Mouse (Mus musculus): ENCODE data around the gene Vdac2. TPM values are rescaled to one million over a fixed set of nuclear protein-coding genes. Genes with fewer than 3 reads are reported as not detected.
A peak's percentile ranks its signal among the peaks of the same experiment; 100 is the strongest.

Vdac2 gene
- polyA plus RNA-seq, 1 experiment from 2014 or later: 313 TPM

GRCm38 (mm10) chr14:21851996-21852791, 27.2 kb downstream of the Vdac2 start:
- 79% methylated on average over 16 of the region's 16 CpGs for whole genome bisulfite sequencing
- Histone ChIP-seq H3K36me3 (ENCODE audit: control insufficient read depth, insufficient read depth, low read length) (no peaks in the 10 kb centered on the region), H3K27me3 (ENCODE audit: control insufficient read depth, insufficient read depth, low read length) (no peaks in the 10 kb centered on the region), H3K4me3 (ENCODE audit: low read depth, low read length) (no peak overlapping the region), H3K27ac (replicated peaks; ENCODE audit: low read depth, low read length) (no peak overlapping the region), H3K4me1 (ENCODE audit: control insufficient read depth, insufficient read depth, low read length) (peaks cover 23% of the 10 kb centered on the region), H3K9ac (ENCODE audit: low read length) (no peak overlapping the region), H3K4me2 (ENCODE audit: low read depth, severe bottlenecking) (no peak overlapping the region), H3K9me3 (ENCODE audit: control insufficient read depth, low read length) (no peaks in the 10 kb centered on the region)
- ATAC-seq (ENCODE audit: insufficient number of reproducible peaks, low FRiP score, low TSS enrichment, low read depth) (no peak), DNase-seq (ENCODE audit: low spot score) (no peak)

- Histone ChIP-seq H3K9ac (ENCODE audit: low read length) (0 out of 2 replicates have a peak overlapping the region, but pooled peaks have one; percentile 43), H3K4me1 (ENCODE audit: control insufficient read depth, insufficient read depth, low read length) (peaks cover 20% of the 10 kb centered on the region)
- 8% methylated on average over 17 of the region's 17 CpGs for WGBS
Observed at GRCm38 (mm10) chr14:21853456-21854109, 28.5 kb downstream of the Vdac2 start.

DNA sequence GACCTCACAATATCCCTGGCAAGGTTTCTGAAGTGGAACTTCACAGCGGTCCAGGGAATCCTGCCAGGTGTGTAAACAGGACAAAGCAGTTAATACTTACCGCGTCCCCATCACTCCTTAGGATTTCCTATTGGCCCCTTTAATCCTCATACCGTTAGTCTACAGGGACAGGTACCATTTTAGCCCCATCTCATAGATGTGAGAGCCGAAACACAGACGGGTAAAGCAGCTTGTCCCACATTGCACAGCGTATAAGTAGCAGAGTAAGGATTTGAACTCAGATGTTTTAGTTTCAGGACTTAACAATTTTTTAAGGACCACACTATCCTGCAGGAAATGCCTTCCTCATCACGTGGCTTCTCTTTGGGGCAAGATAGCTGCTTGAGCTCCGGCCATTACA, 29.2 kb downstream of the Vdac2 start:
- 83% methylated on average over 9 of the region's 9 CpGs for WGBS
- Histone ChIP-seq H3K36me3 (ENCODE audit: control insufficient read depth, insufficient read depth, low read length) (no peaks in the 10 kb centered on the region), H3K9me3 (ENCODE audit: control insufficient read depth, low read length) (no peaks in the 10 kb centered on the region), H3K27me3 (ENCODE audit: control insufficient read depth, insufficient read depth, low read length) (no peaks in the 10 kb centered on the region), H3K4me1 (ENCODE audit: control insufficient read depth, insufficient read depth, low read length) (peaks cover 20% of the 10 kb centered on the region), H3K4me2 (ENCODE audit: low read depth, severe bottlenecking) (no peak overlapping the region), H3K4me3 (ENCODE audit: low read depth, low read length) (no peak overlapping the region), H3K9ac (ENCODE audit: low read length) (no peak overlapping the region), H3K27ac (replicated peaks; ENCODE audit: low read depth, low read length) (no peak overlapping the region)
- ATAC-seq (ENCODE audit: insufficient number of reproducible peaks, low FRiP score, low TSS enrichment, low read depth): no peak
- DNase-seq (ENCODE audit: low spot score): no peak

More at GRCm38 (mm10) chr14:21853456-21854109, 28.5 kb downstream of the Vdac2 start:
- no peak overlapping the region for H3K27ac ChIP-seq (replicated peaks; ENCODE audit: low read depth, low read length)
- no peak overlapping the region for H3K4me3 ChIP-seq (ENCODE audit: low read depth, low read length)
- no peaks in the 10 kb centered on the region for H3K36me3 ChIP-seq (ENCODE audit: control insufficient read depth, insufficient read depth, low read length)
- H3K4me2 ChIP-seq (ENCODE audit: low read depth, severe bottlenecking): peak overlapping the region; percentile 42; the same call in 1 of the 2 replicates
- ATAC-seq (ENCODE audit: insufficient number of reproducible peaks, low FRiP score, low TSS enrichment, low read depth): no peak
- H3K27me3 ChIP-seq (ENCODE audit: control insufficient read depth, insufficient read depth, low read length): no peaks in the 10 kb centered on the region
- no peaks in the 10 kb centered on the region for H3K9me3 ChIP-seq (ENCODE audit: control insufficient read depth, low read length)
- peak; percentile 86 for DNase-seq (ENCODE audit: low spot score)

GRCm38 (mm10) chr14:21855961-21856360, 30.9 kb downstream of the Vdac2 start:
- no peak for ATAC-seq (ENCODE audit: insufficient number of reproducible peaks, low FRiP score, low TSS enrichment, low read depth)
- H3K4me2 ChIP-seq (ENCODE audit: low read depth, severe bottlenecking): no peak overlapping the region
- no peak overlapping the region for H3K9ac ChIP-seq (ENCODE audit: low read length)
- peaks cover 10% of the 10 kb centered on the region; the same call in 1 of the 2 replicates for H3K4me1 ChIP-seq (ENCODE audit: control insufficient read depth, insufficient read depth, low read length)
- no peak for DNase-seq (ENCODE audit: low spot score)
- no peaks in the 10 kb centered on the region for H3K27me3 ChIP-seq (ENCODE audit: control insufficient read depth, insufficient read depth, low read length)
- H3K4me3 ChIP-seq (ENCODE audit: low read depth, low read length): no peak overlapping the region
- H3K9me3 ChIP-seq (ENCODE audit: control insufficient read depth, low read length): no peaks in the 10 kb centered on the region
- no peaks in the 10 kb centered on the region for H3K36me3 ChIP-seq (ENCODE audit: control insufficient read depth, insufficient read depth, low read length)
- H3K27ac ChIP-seq (replicated peaks; ENCODE audit: low read depth, low read length): no peak overlapping the region
- WGBS: 34% methylated on average over 3 of the region's 3 CpGs

GRCm38 (mm10) chr14:21856886-21857285, 31.8 kb downstream of the Vdac2 start:
- no peaks in the 10 kb centered on the region for H3K27me3 ChIP-seq (ENCODE audit: control insufficient read depth, insufficient read depth, low read length)
- DNase-seq (ENCODE audit: low spot score) (no peak), ATAC-seq (ENCODE audit: insufficient number of reproducible peaks, low FRiP score, low TSS enrichment, low read depth) (no peak)
- H3K27ac ChIP-seq (replicated peaks; ENCODE audit: low read depth, low read length): no peak overlapping the region
- H3K4me2 ChIP-seq (ENCODE audit: low read depth, severe bottlenecking): no peak overlapping the region
- no peak overlapping the region for H3K4me3 ChIP-seq (ENCODE audit: low read depth, low read length)
- 82% methylated on average over 14 of the region's 14 CpGs for WGBS
- no peaks in the 10 kb centered on the region for H3K36me3 ChIP-seq (ENCODE audit: control insufficient read depth, insufficient read depth, low read length)
- H3K9me3 ChIP-seq (ENCODE audit: control insufficient read depth, low read length): no peaks in the 10 kb centered on the region
- H3K9ac ChIP-seq (ENCODE audit: low read length): no peak overlapping the region
- H3K4me1 ChIP-seq (ENCODE audit: control insufficient read depth, insufficient read depth, low read length): peaks cover 10% of the 10 kb centered on the region; the same call in 1 of the 2 replicates

- H3K27ac ChIP-seq (replicated peaks; ENCODE audit: low read depth, low read length): 0 out of 2 replicates have a peak overlapping the region, but pooled peaks have one; percentile 0
- H3K9ac ChIP-seq (ENCODE audit: low read length): no peak overlapping the region
- no peak overlapping the region for H3K4me2 ChIP-seq (ENCODE audit: low read depth, severe bottlenecking)
- ATAC-seq (ENCODE audit: insufficient number of reproducible peaks, low FRiP score, low TSS enrichment, low read depth) (peak; percentile 89), DNase-seq (ENCODE audit: low spot score) (peak; percentile 78)
- H3K27me3 ChIP-seq (ENCODE audit: control insufficient read depth, insufficient read depth, low read length): no peaks in the 10 kb centered on the region
- no peaks in the 10 kb centered on the region for H3K9me3 ChIP-seq (ENCODE audit: control insufficient read depth, low read length)
- WGBS: 8% methylated on average over 7 of the region's 7 CpGs
- no peaks in the 10 kb centered on the region for H3K36me3 ChIP-seq (ENCODE audit: control insufficient read depth, insufficient read depth, low read length)
- H3K4me1 ChIP-seq (ENCODE audit: control insufficient read depth, insufficient read depth, low read length): peaks cover 9% of the 10 kb centered on the region
- no peak overlapping the region for H3K4me3 ChIP-seq (ENCODE audit: low read depth, low read length)
Observed at GRCm38 (mm10) chr14:21866291-21866690, 41.3 kb downstream of the Vdac2 start.

DNA sequence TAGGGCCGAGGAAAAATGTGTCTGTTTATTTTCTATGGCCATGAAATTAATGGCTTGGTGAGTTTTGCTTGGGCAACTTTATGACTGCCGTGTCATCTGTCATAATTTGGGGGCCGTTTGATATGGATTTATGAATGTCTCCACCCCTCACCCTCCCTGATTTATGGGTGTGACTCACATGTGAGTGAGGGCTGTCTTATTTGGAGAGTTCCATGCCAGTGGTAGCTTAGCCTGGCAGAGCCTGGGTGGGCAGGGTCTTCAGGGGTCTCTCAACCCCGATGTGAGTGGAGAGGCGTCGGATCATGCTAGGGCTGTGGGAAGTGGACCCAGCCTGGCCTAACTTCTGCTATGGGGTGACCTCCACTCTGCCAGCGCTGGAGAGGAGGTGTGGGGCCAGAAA, 41.8 kb downstream of the Vdac2 start:
- Histone ChIP-seq H3K4me3 (ENCODE audit: low read depth, low read length) (no peak overlapping the region), H3K9ac (ENCODE audit: low read length) (no peak overlapping the region), H3K27ac (replicated peaks; ENCODE audit: low read depth, low read length) (no peak overlapping the region), H3K9me3 (ENCODE audit: control insufficient read depth, low read length) (no peaks in the 10 kb centered on the region), H3K36me3 (ENCODE audit: control insufficient read depth, insufficient read depth, low read length) (no peaks in the 10 kb centered on the region), H3K27me3 (ENCODE audit: control insufficient read depth, insufficient read depth, low read length) (no peaks in the 10 kb centered on the region), H3K4me1 (ENCODE audit: control insufficient read depth, insufficient read depth, low read length) (peaks cover 9% of the 10 kb centered on the region), H3K4me2 (ENCODE audit: low read depth, severe bottlenecking) (no peak overlapping the region)
- DNase-seq (ENCODE audit: low spot score): peak; percentile 66
- ATAC-seq (ENCODE audit: insufficient number of reproducible peaks, low FRiP score, low TSS enrichment, low read depth): peak; percentile 55; the same call in 1 of the 2 replicates
- WGBS: 33% methylated on average over 7 of the region's 7 CpGs

DNA sequence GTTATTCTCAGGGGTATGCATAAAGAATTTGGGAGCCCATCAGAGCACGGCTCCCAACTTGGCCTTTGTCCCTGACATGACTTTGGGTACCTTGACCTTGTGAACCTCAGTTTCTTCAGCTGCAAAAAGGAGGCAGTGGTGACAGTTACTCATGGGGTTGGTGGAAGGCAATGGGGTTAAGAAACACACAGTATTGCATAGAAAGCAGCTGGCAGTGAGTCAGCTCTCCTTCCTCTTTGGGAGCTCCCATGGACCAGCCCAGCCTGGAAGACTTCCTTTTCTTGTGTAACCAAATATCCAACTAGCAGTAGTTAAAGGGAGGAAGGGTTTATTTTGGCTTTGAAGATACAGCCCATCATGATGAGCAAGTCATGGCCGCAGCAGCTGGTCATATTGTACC, 65.4 kb downstream of the Vdac2 start:
- DNase-seq (ENCODE audit: low spot score) (no peak), ATAC-seq (ENCODE audit: insufficient number of reproducible peaks, low FRiP score, low TSS enrichment, low read depth) (no peak)
- Histone ChIP-seq H3K27me3 (ENCODE audit: control insufficient read depth, insufficient read depth, low read length) (no peaks in the 10 kb centered on the region), H3K4me3 (ENCODE audit: low read depth, low read length) (no peak overlapping the region), H3K36me3 (ENCODE audit: control insufficient read depth, insufficient read depth, low read length) (no peaks in the 10 kb centered on the region), H3K4me2 (ENCODE audit: low read depth, severe bottlenecking) (no peak overlapping the region), H3K27ac (replicated peaks; ENCODE audit: low read depth, low read length) (no peak overlapping the region), H3K4me1 (ENCODE audit: control insufficient read depth, insufficient read depth, low read length) (peaks cover 14% of the 10 kb centered on the region), H3K9ac (ENCODE audit: low read length) (no peak overlapping the region), H3K9me3 (ENCODE audit: control insufficient read depth, low read length) (no peaks in the 10 kb centered on the region)
- WGBS: 68% methylated on average over 2 of the region's 2 CpGs
